Mouse (Mus musculus) kidney, adult 2 months (tissue): ENCODE measurements around the gene Wdr37.

Experiments
- CTCF ChIP-seq: fragments of 200-500 bp; conservative IDR thresholded peaks from 2 replicates; pipeline ENCODE4 v1.5.1; 2011; ENCODE audit warnings: low read depth, mild to moderate bottlenecking, control low read depth, low read length, moderate library complexity, mixed read lengths; ENCODE audit not compliant: insufficient read depth, insufficient read length
- POLR2A ChIP-seq: fragments of 200-500 bp; IDR thresholded peaks from one replicate; pipeline ENCODE4 v1.6.1; 2011; ENCODE audit warnings: low read depth, low read length, control low read depth

DNA sequence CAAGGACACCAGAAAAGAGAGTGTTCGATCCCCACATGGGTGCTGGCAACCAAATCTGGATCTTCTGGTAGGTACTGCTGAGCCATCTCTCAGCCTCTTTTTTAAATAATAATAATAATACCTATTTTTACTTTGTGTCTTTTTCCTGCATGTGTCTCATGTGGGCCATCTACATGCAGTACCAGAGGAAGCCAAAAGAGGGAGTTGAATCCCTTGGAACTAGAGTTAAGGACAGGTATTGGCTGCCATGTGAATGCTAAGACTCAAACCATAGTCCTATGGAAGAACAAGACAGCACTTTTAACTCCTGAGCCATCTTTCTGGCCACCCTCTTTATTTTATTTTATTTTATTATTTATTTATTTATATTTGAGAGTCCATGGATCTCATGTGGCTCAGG, 16.9 kb upstream of the Wdr37 start:
- TF ChIP-seq POLR2A, result no peak
- TF ChIP-seq CTCF, result no peak
